Mouse (Mus musculus) CH12F3 (cell line): ENCODE data around the gene 4930453N24Rik.

Experiments used
- in situ Hi-C: fragments of 300-500 bp; cut with MboI; formaldehyde crosslinking; loops from 2 replicates; pipeline ENCODE4 v1.14.3; 2020; ENCODE audit warnings: low sequenced_read_pairs

The 4930453N24Rik gene

DNA sequence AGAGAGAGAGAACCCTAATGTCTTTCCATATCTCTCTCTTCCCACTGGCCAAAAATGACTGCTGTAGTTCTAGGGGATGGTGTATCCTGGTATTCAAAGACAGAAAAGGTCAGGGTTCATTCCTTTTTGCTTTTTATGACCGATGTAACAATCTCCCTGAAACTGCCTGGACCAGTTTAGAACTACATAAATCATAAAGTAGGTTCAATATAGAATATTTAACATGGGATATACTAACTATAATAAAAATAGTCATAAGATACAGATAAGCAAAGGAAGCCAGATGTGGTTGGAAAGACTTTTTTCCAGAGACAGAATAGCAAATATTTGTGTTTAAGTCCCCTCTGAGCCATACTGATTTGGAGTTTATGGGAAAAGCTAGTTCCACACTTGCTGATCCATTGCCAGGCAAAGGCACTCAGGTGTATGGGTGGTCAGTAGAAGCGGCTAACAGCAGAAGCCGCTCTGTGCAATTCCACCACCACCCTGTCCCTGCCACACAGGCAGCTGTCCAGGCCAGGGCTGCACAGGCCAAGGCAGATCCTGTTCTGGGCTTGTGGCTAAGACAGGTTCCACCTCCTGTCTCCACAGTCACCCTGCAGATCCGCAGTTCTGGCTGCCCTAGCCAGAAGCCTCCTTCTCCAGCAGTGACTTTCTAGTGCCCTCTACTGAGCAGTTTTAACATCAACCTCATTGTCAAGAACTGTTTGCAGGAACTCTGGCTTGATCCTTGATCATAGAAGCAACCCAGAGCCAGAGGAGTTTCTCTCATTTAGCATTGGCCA lies 47.5 kb downstream of the 4930453N24Rik start:
- in situ Hi-C loops = no loop called here

DNA sequence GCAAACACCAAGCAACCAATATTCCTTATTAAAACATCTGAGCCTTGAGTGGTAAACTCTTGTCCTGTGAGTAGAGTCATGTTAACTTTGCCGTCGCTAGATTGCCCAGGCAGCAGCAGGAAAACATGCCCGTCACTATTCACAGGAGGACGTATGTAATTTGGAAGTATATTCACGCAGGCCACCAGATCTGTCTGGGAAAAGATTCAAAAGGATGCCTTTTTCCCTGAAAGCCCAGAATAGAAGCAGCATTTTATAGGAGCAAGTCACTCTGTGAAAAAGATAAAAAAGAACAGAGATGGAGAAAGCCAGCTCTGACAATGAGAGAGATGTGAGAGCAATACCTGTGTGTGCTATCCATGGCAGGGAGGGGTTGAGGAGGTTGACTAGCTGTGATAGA lies 49.4 kb downstream of the 4930453N24Rik start:
- in situ Hi-C loops = no loop called here

DNA sequence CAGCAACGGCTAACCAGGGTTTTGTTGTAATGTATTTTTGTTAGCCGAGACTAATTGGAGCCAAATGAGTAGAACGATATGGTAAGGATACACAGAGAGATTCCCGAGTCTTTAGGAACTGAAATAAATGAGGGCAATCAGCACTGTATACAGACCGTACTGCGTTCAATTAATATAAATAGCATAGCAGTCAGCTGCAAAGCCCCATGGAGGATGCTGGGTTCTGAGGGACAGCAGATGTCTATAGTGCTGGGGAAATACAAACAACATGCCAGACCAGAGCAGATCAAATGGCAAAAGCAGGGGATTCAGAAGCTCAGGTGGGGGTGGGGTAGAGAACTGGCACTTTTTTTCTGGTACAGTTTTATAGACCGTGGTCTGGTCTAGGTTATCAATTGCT lies 51.9 kb downstream of the 4930453N24Rik start:
- in situ Hi-C loops = no loop called here

DNA sequence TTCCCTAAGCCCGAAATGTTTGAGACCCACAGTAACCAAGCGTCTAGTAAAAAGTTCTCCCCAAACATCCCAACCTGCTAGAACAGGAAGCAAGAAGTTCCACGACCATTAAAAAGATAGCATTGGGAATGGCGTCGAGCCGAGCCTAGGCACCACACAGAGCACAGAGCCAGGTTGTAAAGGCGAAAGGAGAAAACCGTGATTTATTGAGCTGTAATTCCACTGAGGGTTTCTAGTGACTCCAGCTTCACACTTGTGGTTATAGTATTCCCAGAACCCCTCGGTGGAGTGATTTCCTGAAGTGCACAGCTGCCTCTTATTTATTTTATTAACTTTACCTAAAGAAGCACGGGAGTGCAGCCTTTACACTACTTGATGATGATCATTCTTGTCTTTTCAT lies 53.1 kb downstream of the 4930453N24Rik start:
- in situ Hi-C loops = no loop called here

DNA sequence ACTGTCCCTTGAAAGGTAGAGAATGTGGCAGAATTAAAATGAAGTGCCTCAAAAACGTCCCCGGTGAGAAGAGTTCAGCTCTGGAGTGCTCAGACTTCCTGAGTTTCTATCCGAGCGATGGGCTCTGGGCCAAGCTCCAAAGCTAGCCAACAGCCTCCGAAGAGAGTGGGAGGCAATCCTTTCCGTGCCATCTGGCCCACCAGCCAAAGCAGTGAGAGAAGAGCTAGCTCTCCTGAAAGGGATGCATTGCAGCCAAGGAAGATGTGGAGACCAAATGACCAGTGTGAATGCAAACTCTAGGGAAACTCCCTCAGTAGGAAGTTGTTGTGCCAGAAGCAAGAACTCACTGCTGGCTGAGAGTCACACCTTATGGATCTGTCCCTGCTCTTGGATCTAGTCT lies 59.1 kb downstream of the 4930453N24Rik start:
- in situ Hi-C loops = no loop called here
